Mouse (Mus musculus): Measurements from ENCODE around the gene Anks1b.

DNA sequence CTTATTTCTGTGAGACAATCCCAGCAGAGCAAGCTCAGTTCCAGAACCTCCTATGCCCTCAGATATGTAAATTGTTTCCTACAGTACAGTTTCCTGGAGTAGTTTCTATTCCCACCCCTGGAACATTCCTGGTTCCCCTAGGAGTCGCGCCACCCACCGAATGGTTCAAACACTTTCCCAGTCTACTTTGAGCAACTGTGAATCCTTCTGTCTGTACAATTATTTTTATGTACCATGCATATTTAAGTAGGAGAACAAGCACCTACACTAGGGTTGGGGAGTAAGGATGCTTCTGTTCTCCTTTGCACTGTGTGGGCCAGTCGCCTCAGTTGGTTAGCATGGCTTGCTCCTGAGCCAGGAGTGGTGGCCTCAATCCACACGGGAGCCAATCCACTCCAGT lies 999.9 kb downstream of the Anks1b start:
- no peak for TF ChIP-seq CTCF (IDR thresholded peaks at IDR 0.05)
- no peak for TF ChIP-seq EP300 (IDR thresholded peaks at IDR 0.05)

Data from lung, postnatal 0 days (tissue).